Mouse (Mus musculus) B cell, adult 2 months (primary cell): ENCODE results near the gene Rdm1.

Experiments
- DNase-seq, 2 experiments: peaks; one replicate each; pipeline ENCODE4 v3.0.0; 2022

Rdm1 gene

GRCm38 (mm10) chr11:101681968-101682367 lies 55.0 kb downstream of the Rdm1 start:
- no peak for DNase-seq

GRCm38 (mm10) chr11:101682410-101682960 lies 55.5 kb downstream of the Rdm1 start:
- no peak for DNase-seq
